Mouse (Mus musculus): ENCODE data around the gene Slc15a4.

DNA sequence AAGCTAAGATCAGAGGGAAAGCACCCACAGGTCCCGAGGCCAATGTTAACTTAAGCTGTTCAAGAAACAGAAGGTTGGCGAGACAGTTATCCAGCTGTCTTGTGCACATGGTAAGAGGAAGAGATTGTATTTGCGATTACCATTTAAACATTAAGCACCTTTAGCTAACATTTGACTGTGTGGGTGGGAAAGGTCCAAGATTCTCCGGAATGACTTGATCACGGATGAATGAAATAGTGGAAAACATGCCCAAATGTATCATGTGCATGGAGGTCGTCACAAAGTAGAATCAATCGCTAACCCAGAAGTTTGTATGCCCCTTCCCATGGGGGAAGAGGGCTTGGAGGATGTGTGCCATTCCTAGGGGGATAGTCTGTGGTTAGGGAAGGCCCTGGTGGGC, 969 bp upstream of the Slc15a4 start:
- TF ChIP-seq CTCF (IDR thresholded peaks at IDR 0.05) (no peak), EP300 (IDR thresholded peaks at IDR 0.05) (no peak)

Data from lung, postnatal 0 days (tissue).